Mouse (Mus musculus) heart, postnatal 0 days (tissue): ENCODE results near the gene Vat1. TPM values are rescaled to one million over a fixed set of nuclear protein-coding genes. Genes with fewer than 3 reads are reported as not detected.
"Not testable (repeated sequence)": the region's sequence is repeated elsewhere in the genome, so short reads cannot be mapped to it uniquely, and the experiment has no call there.

Experiments used
- ATAC-seq: fragments of 200-750 bp; cut with Nextera tagmentation; 2 replicates; pipeline ENCODE4 v1.8.0; 2017; ENCODE audit warnings: low read depth, moderate number of reproducible peaks, moderate library complexity; ENCODE audit not compliant: insufficient read depth
- DNase-seq: peaks from one replicate; pipeline ENCODE4 v3.0.0-alpha.2; 2016; ENCODE audit warnings: low spot score
- H3K27ac ChIP-seq: fragments of 300-500 bp; sonication (generic); 2 replicates; pipeline ENCODE4 v1.5.1; 2014; ENCODE audit warnings: low read depth, mild to moderate bottlenecking
- H3K27me3 ChIP-seq: fragments of 300-500 bp; sonication (generic); 2 replicates; pipeline ENCODE4 v1.6.1; 2014; ENCODE audit warnings: low read length, mixed read lengths; ENCODE audit not compliant: control insufficient read depth, insufficient read depth
- H3K36me3 ChIP-seq: fragments of 300-500 bp; sonication (generic); replicated peaks from 2 replicates; pipeline ENCODE4 v1.6.1; 2014; ENCODE audit warnings: low read length, mixed read lengths; ENCODE audit not compliant: control insufficient read depth, insufficient read depth
- H3K4me1 ChIP-seq: fragments of 300-500 bp; sonication (generic); 2 replicates; pipeline ENCODE4 v1.6.1; 2014; ENCODE audit warnings: antibody characterized with exemption; ENCODE audit not compliant: control insufficient read depth, insufficient read depth
- H3K4me2 ChIP-seq: fragments of 300-500 bp; sonication (generic); 2 replicates; pipeline ENCODE4 v1.6.1; 2014; ENCODE audit warnings: low read depth, mild to moderate bottlenecking, low read length, moderate library complexity
- H3K4me3 ChIP-seq: fragments of 300-500 bp; sonication (generic); 2 replicates; pipeline ENCODE4 v1.5.1; 2014; ENCODE audit warnings: low read depth, low read length
- H3K9ac ChIP-seq: fragments of 300-500 bp; sonication (generic); replicated peaks from 2 replicates; pipeline ENCODE4 v1.6.1; 2014; ENCODE audit warnings: low read depth, low read length, mixed read lengths
- H3K9me3 ChIP-seq: fragments of 300-500 bp; sonication (generic); replicated peaks from 2 replicates; pipeline ENCODE4 v1.6.1; 2016; ENCODE audit warnings: low read length; ENCODE audit not compliant: control insufficient read depth
- CTCF ChIP-seq: IDR thresholded peaks from 2 replicates; pipeline ENCODE4 v1.5.1; 2016; ENCODE audit warnings: antibody characterized with exemption, control low read depth, low read depth
- EP300 ChIP-seq: IDR thresholded peaks from 2 replicates; pipeline ENCODE4 v1.6.1; 2016; ENCODE audit warnings: antibody characterized with exemption, low read depth
- WGBS: fragments of 180-500 bp; shearing (Covaris S2); extraction: QIAGEN DNeasy Blood & Tissue Kit; methylation state at CpG from one replicate; pipeline ENCODE4 v1.1.7; 2014; 5-methylcytosine and 5-hydroxymethylcytosine counted together
- polyA plus RNA-seq: library from polyadenylated mRNA; unstranded; fragments of >200 nt; fragmentation: Nextera tagmentation; extraction: Ambion mirVana; gene quantifications from 2 replicates; pipeline ENCODE4 v1.2.1, GENCODE M21; 2015
- total RNA-seq: library from RNA; depleted of rRNA; stranded (reverse); fragments of >200 nt; gene quantifications from 2 replicates; pipeline ENCODE4 v1.2.3, GENCODE M21; 2014; ENCODE audit warnings: low replicate concordance

The Vat1 gene
- total and polyA plus RNA-seq, 2 experiments from 2014 or later: 19.7 to 82.0 TPM

GRCm38 (mm10) chr11:101448899-101449298 is 17.1 kb downstream of the Vat1 start:
- Histone ChIP-seq H3K9ac (peak overlapping the region; percentile 72), H3K4me1 (peaks cover 15% of the 10 kb centered on the region), H3K36me3 (peaks cover 17% of the 10 kb centered on the region), H3K27me3 (no peaks in the 10 kb centered on the region), H3K4me3 (peak overlapping the region; percentile 78), H3K27ac (peak overlapping the region; percentile 92), H3K9me3 (no peaks in the 10 kb centered on the region), H3K4me2 (peak overlapping the region; percentile 68)
- TF ChIP-seq EP300: no peak
- no peak for TF ChIP-seq CTCF
- ATAC-seq: peak; percentile 48
- WGBS: 74% methylated on average over 4 of the region's 4 CpGs
- no peak for DNase-seq

- TF ChIP-seq CTCF (no peak), EP300 (no peak)
- 9% methylated on average over 10 of the region's 10 CpGs for WGBS
Measured at GRCm38 (mm10) chr11:101448274-101448746, 17.7 kb downstream of the Vat1 start, which contains the start of gene Ifi35. Gene Ifi35 (plus strand): TSS chr11:101448407.

GRCm38 (mm10) chr11:101447786-101448185 is 18.2 kb downstream of the Vat1 start:
- Histone ChIP-seq H3K36me3 (peaks cover 22% of the 10 kb centered on the region), H3K9me3 (no peaks in the 10 kb centered on the region), H3K27ac (peak overlapping the region; percentile 92), H3K4me1 (peaks cover 13% of the 10 kb centered on the region), H3K4me3 (peak overlapping the region; percentile 78), H3K4me2 (peak overlapping the region; percentile 68), H3K27me3 (no peaks in the 10 kb centered on the region), H3K9ac (no peak overlapping the region; the same call in 1 of the 2 replicates)
- DNase-seq (no peak), ATAC-seq (no peak)
- WGBS: 85% methylated on average over 5 of the region's 5 CpGs
- TF ChIP-seq EP300 (no peak), CTCF (no peak)

More at GRCm38 (mm10) chr11:101448274-101448746, 17.7 kb downstream of the Vat1 start, which contains the start of gene Ifi35:
- Histone ChIP-seq H3K36me3 (peaks cover 22% of the 10 kb centered on the region), H3K27me3 (no peaks in the 10 kb centered on the region), H3K27ac (peak within 1 kb of the TSS; percentile 92), H3K4me3 (peak within 1 kb of the TSS; percentile 78), H3K9ac (peak within 1 kb of the TSS; percentile 72), H3K4me2 (peak within 1 kb of the TSS; percentile 68), H3K9me3 (no peaks in the 10 kb centered on the region), H3K4me1 (peaks cover 15% of the 10 kb centered on the region)
- ATAC-seq (peak; percentile 78), DNase-seq (peak; percentile 89)

GRCm38 (mm10) chr11:101446860-101447259 is 19.2 kb downstream of the Vat1 start:
- not testable (repeated sequence) for H3K4me1 ChIP-seq, DNase-seq, H3K27me3 ChIP-seq, ATAC-seq, H3K9ac ChIP-seq, H3K4me3 ChIP-seq, H3K27ac ChIP-seq, H3K4me2 ChIP-seq, H3K9me3 ChIP-seq
- H3K36me3 ChIP-seq: peaks cover 22% of the 10 kb centered on the region
- WGBS: 91% methylated on average over 8 of the region's 8 CpGs

- Histone ChIP-seq H3K4me1 (peaks cover 5% of the 10 kb centered on the region), H3K9ac (no peak overlapping the region), H3K4me2 (no peak overlapping the region), H3K9me3 (no peaks in the 10 kb centered on the region), H3K36me3 (peaks cover 22% of the 10 kb centered on the region), H3K4me3 (no peak overlapping the region), H3K27me3 (no peaks in the 10 kb centered on the region), H3K27ac (no peak overlapping the region)
- DNase-seq (no peak), ATAC-seq (no peak)
- 87% methylated on average over 1 of the region's 1 CpGs for WGBS
- no peak for TF ChIP-seq CTCF
- no peak for TF ChIP-seq EP300
Measured at GRCm38 (mm10) chr11:101446319-101446718, 19.7 kb downstream of the Vat1 start.

- peak overlapping the region; percentile 71 for H3K4me2 ChIP-seq
- H3K36me3 ChIP-seq: peaks cover 22% of the 10 kb centered on the region
- peak overlapping the region; percentile 91 for H3K27ac ChIP-seq
- DNase-seq: no peak
- H3K9me3 ChIP-seq: no peaks in the 10 kb centered on the region
- under 1% methylated on average over 14 of the region's 14 CpGs for WGBS
- no peak for TF ChIP-seq EP300
- no peak for TF ChIP-seq CTCF
- peak overlapping the region; percentile 95 for H3K9ac ChIP-seq
- no peaks in the 10 kb centered on the region for H3K27me3 ChIP-seq
- H3K4me3 ChIP-seq: peak overlapping the region; percentile 84
- ATAC-seq: 0 out of 2 replicates have a peak, but pooled peaks have one; percentile 0
- no peaks in the 10 kb centered on the region for H3K4me1 ChIP-seq
Measured at GRCm38 (mm10) chr11:101442760-101443159, 23.3 kb downstream of the Vat1 start.
